Mouse (Mus musculus): ENCODE results near the gene Mat2a. TPM values are rescaled to one million over a fixed set of nuclear protein-coding genes. Genes with fewer than 3 reads are reported as not detected.

Gene Mat2a
- total RNA-seq, 2 experiments from 2014 or later, result 186 to 202 TPM

DNA sequence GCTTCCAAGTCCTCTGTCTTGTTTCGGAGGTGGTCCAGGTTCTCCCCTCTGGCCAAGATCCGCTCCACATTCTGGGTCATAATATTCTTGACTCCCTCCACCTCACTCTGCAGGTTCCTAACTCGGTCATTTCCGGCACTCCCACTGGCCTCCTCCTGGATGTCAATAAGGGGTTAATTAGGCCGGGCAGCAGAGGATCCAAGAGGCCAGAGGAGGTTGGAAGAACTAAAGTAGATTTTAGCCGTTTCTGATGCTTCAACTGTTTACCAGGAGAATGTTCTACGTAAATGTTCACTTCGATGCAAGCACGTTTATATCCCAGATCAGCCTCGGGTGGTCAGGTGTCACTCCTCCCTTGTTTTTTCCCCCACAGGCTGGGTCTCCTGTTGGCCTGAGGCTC, 51.1 kb downstream of the Mat2a start:
- no peak for DNase-seq
- intact Hi-C loops (cut with DNase I), result loop anchor here (5.0 kb wide), 1 partner anchor 41 kb away; the partner anchor contains the start of genes 0610030E20Rik and Usp39

DNA sequence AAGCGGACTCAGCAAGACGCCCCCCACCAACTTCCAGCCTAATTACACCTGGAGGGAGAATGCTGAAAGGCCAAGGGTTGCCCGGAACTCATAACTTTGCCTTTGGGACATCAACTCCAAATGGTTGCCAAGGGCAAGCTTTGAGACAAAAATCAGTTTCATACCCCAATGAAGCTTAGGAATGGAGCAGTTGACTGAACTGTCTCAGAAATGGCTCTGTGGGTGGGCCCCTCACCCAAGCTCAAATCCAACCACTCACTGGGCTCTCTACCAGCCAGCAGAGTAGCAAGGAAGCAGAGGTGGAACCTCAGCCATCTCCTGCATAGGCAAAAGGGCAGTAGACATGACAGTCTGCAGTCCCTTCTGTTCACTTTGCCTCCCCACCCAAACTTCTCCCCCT, 51.5 kb downstream of the Mat2a start:
- intact Hi-C loops (cut with DNase I), result loop anchor here (5.0 kb wide), 1 partner anchor 41 kb away; the partner anchor contains the start of genes 0610030E20Rik and Usp39
- DNase-seq, result no peak

DNA sequence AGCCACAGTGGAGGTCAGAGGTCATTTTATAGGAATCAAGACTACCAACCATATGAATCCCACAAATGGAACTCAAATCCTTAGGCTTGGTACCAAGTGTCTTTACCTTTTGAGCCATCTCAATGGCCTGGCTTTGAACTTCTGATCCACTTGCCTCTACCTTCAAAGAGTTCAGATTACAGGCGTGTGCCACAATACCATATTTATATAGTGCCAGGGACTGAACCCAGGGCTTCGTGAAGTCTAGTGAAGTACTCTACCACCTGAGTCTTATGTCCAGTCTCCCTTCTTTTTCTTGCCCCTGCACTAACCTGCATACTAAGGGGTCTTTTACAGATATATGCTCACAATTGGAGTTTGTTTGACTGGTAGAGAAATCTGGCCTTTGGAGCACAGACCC, 52.8 kb downstream of the Mat2a start:
- no peak for DNase-seq
- intact Hi-C loops (cut with DNase I), result loop anchor here (5.0 kb wide), 1 partner anchor 39 kb away; the partner anchor contains the start of genes 0610030E20Rik and Usp39

DNA sequence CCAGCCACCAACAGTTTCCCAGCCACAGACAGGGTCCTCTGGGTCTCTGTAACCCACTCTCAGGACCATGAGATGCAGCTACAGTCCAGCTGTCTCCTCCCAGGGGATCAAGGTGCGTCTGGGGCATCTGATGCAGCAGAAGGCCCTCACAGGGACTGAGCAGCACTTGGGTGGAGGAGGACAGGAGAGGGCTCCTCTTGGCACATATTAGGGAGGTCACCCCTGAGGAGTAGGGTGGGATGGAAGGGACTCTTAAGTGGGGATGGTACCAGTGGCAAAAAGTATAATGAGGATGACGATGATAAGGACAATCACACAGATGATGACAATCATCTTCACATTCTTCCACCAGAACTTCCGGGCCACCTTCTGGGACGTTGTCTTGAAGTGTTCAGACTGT, 54.1 kb downstream of the Mat2a start:
- intact Hi-C loops (cut with DNase I), result loop anchor here (5.0 kb wide), 1 partner anchor 38 kb away; the partner anchor contains the start of genes 0610030E20Rik and Usp39
- DNase-seq, result no peak

DNA sequence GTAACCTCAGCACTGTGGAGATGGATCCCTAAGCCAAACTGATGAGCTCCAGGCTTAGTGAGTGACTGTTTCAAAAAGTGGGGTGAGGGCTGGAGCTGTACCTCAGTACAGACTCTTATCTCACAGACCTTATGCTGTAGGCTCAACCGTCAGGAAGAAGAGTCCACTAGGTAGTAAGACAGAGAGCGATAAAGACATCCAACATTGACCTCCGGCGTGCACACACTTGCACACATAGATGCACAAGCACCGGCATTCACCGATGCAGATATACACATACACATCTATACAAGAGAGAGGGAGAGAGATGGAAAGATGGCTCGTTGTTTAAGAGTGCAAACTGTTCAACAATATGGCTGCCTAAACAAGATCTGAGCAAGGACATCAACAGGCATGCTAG, 55.4 kb downstream of the Mat2a start:
- DNase-seq, result no peak
- intact Hi-C loops (cut with DNase I), result no loop called here

DNA sequence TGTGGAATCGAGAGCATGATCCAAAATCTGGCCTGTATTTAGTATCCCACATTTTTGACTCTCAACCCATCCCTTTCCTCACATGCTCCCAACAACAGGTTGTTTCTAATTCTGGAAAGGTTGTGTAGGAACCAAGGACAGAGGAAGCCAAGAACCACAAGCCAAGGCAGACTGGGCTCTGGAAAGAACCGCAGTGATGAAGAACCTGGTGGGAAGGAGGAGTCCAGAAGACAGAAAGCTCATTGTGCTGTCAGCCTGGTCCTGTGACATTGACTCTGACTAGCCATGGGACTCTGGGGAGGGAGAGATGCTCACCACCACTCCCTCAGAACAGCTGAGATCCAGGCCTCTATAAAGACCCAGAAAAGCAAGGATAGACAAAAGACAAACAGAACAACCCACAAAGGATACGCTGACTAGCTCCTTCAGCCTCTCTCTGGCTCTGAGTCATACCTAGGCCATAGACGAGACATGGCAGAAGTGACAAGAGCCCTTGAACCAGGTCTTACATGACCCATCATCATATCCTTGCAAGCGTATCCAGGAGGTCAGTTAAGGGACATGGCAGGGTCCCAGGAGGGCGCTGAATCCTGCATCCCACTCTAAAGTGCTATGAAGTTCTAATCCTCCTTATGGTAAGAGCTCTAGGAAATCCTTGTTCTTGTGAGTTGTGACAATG, 56.1 kb downstream of the Mat2a start:
- DNase-seq, result no peak
- intact Hi-C loops (cut with DNase I), result no loop called here

Other genes with a start within 250 kb of the Mat2a start
- gene Atoh8, start 204.0 kb downstream of the Mat2a start, total RNA-seq (2021), result 10 to 100 TPM; 10.1 to 11.3 TPM
- gene Sftpb, start 134.9 kb downstream of the Mat2a start, total RNA-seq (2021), result under 1 TPM in 1 of 2 experiments, not detected in 1; 0.81 TPM
- gene Usp39, start 94.4 kb downstream of the Mat2a start, total RNA-seq (2021), result 10 to 100 TPM; 16.6 to 19.7 TPM
- 10 to 100 TPM; 13.1 to 14.4 TPM for gene 0610030E20Rik, start 92.2 kb downstream of the Mat2a start, total RNA-seq (2021)
- gene Tmem150a, start 84.1 kb downstream of the Mat2a start, total RNA-seq (2021), result 10 to 100 TPM; 14.7 to 17.6 TPM
- 10 to 100 TPM; 45.5 to 46.5 TPM for gene Rnf181, start 72.6 kb downstream of the Mat2a start, total RNA-seq (2021)
- gene Vamp5, start 59.1 kb downstream of the Mat2a start, total RNA-seq (2021), result 10 to 100 TPM; 48.8 to 54.0 TPM
- gene Vamp8, start 48.9 kb downstream of the Mat2a start, total RNA-seq (2021), result 10 to 100 TPM; 71.0 to 75.5 TPM
- 10 to 100 TPM; 29.8 to 32.5 TPM for gene Ggcx, start 25.2 kb downstream of the Mat2a start, total RNA-seq (2021)
- under 1 TPM in 1 of 2 experiments, not detected in 1; 0.29 TPM for gene Sh2d6, start 82.1 kb upstream of the Mat2a start, total RNA-seq (2021)
- gene Capg, start 104.8 kb upstream of the Mat2a start, total RNA-seq (2021), result 10 to 100 TPM in 1 of 2 experiments, 1 to 10 TPM in 1; 9.9 to 10.0 TPM
- 10 to 100 TPM; 16.7 to 19.2 TPM for gene Elmod3, start 158.9 kb upstream of the Mat2a start, total RNA-seq (2021)
- 100 to 1,000 TPM; 164 to 166 TPM for gene Retsat, start 158.9 kb upstream of the Mat2a start, total RNA-seq (2021)
- gene Tgoln1, start 177.4 kb upstream of the Mat2a start, total RNA-seq (2021), result 10 to 100 TPM; 46.4 to 47.6 TPM

Measured in heart, postnatal 14 days (tissue).